Mouse (Mus musculus): ENCODE measurements at regions not wholly inside any gene's neighbourhood (a gene's known extent, or its start where the extent isn't known, plus 50 kb on each side); places are given as distances from the start of the nearest gene placed in this dataset.

DNA sequence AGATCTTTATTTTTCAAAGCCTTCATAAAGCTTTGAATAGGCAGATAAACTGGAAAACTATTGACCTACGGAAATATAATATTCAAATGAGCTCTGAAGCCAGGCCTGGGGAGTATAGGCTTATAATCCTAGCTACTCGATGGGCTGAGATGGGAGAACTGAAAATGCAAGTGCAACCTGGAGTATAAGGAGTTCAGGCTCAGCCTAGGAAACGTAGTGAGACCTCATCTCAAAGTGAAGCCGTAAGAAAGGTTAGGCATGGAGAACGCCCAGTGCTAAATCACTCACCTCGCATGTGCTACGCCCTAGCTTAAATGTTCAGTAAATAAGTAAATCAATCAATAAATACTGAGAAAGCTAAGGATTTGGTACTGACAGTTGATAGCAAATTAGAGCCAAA is 432.5 kb upstream of the Ubash3b start:
- no peak overlapping the region for H3K9ac ChIP-seq (replicated peaks)
- H3K4me3 ChIP-seq = no peak overlapping the region
- no peak for ATAC-seq (ENCODE audit: low FRiP score, low read depth)
- peaks cover 52% of the 10 kb centered on the region for H3K36me3 ChIP-seq
- peaks cover 60% of the 10 kb centered on the region for H3K4me1 ChIP-seq
- H3K27ac ChIP-seq (replicated peaks) = peak overlapping the region; percentile 65
- H3K4me2 ChIP-seq (replicated peaks) = no peak overlapping the region
- WGBS = 80% methylated on average over 7 of the region's 7 CpGs
- no peaks in the 10 kb centered on the region for H3K9me3 ChIP-seq
- no peaks in the 10 kb centered on the region for H3K27me3 ChIP-seq

DNA sequence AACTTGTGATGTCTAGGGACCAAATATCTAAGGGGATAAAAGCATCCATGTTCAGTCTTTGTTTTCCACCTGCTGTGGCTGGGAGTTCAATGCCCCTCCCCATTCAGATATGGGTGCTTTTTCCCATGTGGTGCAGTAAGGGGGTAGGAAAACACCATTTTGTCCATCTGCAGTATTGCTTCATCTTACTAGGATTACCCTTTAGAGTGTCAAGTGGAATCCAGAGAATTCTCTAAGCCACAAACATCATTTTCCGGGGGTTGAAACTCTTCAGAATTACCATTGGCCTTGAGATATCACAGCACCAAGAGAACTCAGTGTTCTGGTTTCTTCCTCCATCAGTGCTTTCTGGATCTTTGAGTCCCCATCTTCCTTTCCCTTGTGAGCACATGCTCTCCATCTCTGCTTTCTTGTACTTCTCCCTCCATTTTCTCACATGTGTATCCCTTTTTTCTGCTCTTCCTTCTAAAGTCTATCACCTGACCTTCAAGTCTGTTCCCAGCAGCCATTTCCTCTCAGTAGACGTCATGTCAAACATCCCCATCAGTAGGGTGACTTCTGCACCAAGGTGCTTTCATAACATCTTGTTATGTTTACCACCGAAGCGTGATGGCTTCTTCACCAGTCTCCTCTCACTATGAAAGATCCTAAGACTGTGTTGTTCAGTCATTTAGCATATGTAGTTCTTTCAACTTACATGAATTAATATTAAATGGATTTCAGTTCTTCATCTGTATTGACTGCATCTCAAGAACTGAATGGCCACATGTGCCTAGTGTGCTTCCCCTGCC is 431.6 kb upstream of the Ubash3b start:
- peaks cover 54% of the 10 kb centered on the region for H3K36me3 ChIP-seq
- H3K9ac ChIP-seq (replicated peaks) = no peak overlapping the region
- no peaks in the 10 kb centered on the region for H3K27me3 ChIP-seq
- 89% methylated on average over 4 of the region's 4 CpGs for WGBS
- H3K9me3 ChIP-seq = no peaks in the 10 kb centered on the region
- H3K27ac ChIP-seq (replicated peaks) = peak overlapping the region; percentile 65
- no peak for ATAC-seq (ENCODE audit: low FRiP score, low read depth)
- peaks cover 65% of the 10 kb centered on the region for H3K4me1 ChIP-seq
- no peak overlapping the region for H3K4me3 ChIP-seq
- no peak overlapping the region for H3K4me2 ChIP-seq (replicated peaks)

DNA sequence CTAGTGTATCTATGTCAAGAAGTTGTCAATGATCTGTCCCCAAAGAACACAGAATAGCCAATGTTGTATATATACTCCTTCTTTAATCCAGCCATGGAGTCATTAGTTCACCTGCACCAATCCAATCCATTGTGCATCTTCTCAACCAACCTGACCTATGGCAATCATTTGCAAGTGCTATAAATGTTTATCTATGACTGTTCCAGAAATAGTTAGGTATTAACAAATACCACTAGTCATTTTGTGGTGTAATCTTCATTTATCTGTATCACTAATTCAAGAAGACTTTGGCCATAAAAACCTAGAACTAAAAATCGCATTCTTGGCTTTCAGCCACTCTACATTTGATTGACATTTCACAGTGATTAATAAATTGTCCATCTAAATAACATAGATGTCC is 430.6 kb upstream of the Ubash3b start:
- no peaks in the 10 kb centered on the region for H3K27me3 ChIP-seq
- peak overlapping the region; percentile 65; the same call in 1 of the 2 replicates for H3K27ac ChIP-seq (replicated peaks)
- no peak overlapping the region for H3K4me3 ChIP-seq
- peaks cover 62% of the 10 kb centered on the region for H3K36me3 ChIP-seq
- H3K4me2 ChIP-seq (replicated peaks) = no peak overlapping the region
- ATAC-seq (ENCODE audit: low FRiP score, low read depth) = no peak
- H3K9me3 ChIP-seq = no peaks in the 10 kb centered on the region
- WGBS = 98% methylated on average over 1 of the region's 1 CpGs
- H3K4me1 ChIP-seq = peaks cover 70% of the 10 kb centered on the region
- H3K9ac ChIP-seq (replicated peaks) = no peak overlapping the region

- Histone ChIP-seq H3K27ac (replicated peaks) (peak overlapping the region; percentile 58), H3K9me3 (no peaks in the 10 kb centered on the region), H3K27me3 (no peaks in the 10 kb centered on the region), H3K4me3 (no peak overlapping the region), H3K4me1 (peaks cover 68% of the 10 kb centered on the region), H3K36me3 (peaks cover 70% of the 10 kb centered on the region), H3K4me2 (replicated peaks) (no peak overlapping the region), H3K9ac (replicated peaks) (no peak overlapping the region)
- 75% methylated on average over 4 of the region's 4 CpGs for WGBS
- ATAC-seq (ENCODE audit: low FRiP score, low read depth) = no peak
Observed at GRCm38 (mm10) chr9:41590164-41590563, 428.7 kb upstream of the Ubash3b start.

DNA sequence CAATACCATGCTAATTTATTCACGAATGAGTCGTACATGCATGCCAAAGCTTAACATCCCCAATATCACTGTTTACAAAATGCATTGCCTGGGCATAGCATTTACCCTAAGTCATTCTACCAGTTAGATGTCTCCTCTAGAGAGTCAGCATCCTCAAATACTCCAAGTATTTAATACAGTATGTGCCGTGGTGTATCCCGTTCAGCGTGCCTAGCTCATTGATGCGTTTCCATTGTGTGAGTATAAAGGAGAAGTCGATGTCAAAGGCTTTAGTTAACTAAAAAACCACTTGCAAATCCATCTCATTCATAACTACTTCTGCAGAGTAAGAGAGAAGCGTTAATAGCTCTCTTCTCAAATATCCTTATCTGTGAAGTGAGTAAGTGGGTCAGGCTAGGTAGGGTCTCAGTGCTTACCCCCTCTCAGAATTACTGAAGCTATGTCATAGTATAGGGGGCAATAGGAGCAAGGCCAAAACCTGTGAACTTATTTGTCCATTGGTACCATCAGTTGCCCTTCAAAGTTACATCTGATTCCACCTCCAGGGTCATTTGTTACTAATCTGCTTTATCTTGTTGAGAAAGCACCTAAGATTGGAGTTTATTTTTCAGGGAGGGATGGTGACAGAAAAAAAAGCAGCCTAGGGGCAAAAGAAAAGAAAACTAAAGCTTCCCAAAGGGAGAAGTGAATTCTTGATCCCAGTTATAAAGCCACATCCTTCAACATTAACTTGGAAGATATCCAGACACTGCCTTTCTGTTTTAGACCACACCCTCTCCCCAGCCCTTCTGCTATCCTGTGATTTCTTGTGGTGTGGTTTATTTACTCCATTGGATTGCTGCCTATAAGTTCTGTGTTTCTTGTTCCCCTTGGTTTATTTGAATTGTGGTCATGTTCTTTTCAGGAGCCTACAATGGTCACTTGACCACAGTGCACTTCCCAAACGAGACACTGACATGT is 427.2 kb upstream of the Ubash3b start:
- peak overlapping the region; percentile 28 for H3K9ac ChIP-seq (replicated peaks)
- peaks cover 57% of the 10 kb centered on the region for H3K4me1 ChIP-seq
- H3K4me2 ChIP-seq (replicated peaks) = peak overlapping the region; percentile 30
- H3K4me3 ChIP-seq = 0 out of 2 replicates have a peak overlapping the region, but pooled peaks have one; percentile 3
- WGBS = 63% methylated on average over 9 of the region's 9 CpGs
- ATAC-seq (ENCODE audit: low FRiP score, low read depth) = no peak
- H3K36me3 ChIP-seq = peaks cover 70% of the 10 kb centered on the region
- H3K27ac ChIP-seq (replicated peaks) = peak overlapping the region; percentile 58
- H3K27me3 ChIP-seq = no peaks in the 10 kb centered on the region
- H3K9me3 ChIP-seq = no peaks in the 10 kb centered on the region

DNA sequence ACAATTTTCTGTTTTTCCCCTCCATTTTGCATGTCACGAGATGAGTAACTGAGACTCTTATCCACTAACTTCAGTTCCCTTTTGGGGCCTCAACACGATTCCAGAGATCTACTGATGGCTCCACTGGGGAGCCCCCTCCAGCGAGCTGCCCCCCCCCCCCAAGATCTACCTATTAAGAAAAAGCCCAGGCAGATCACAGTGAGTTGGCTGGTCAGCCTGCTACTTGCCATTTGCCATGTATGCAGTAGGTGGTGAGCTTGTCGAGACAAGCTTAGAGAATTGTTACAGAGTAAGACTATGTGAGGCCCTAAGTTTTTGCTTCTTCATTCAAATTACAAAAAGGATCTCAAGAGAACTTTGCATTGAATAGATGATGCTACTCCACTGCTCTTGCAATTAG is 426.3 kb upstream of the Ubash3b start:
- peak overlapping the region; percentile 93 for H3K27ac ChIP-seq (replicated peaks)

GRCm38 (mm10) chr9:41586966-41587570 is 425.6 kb upstream of the Ubash3b start:
- Histone ChIP-seq H3K4me2 (replicated peaks) (peak overlapping the region; percentile 70), H3K27me3 (no peaks in the 10 kb centered on the region), H3K36me3 (peaks cover 55% of the 10 kb centered on the region), H3K9ac (replicated peaks) (peak overlapping the region; percentile 63), H3K27ac (replicated peaks) (peak overlapping the region; percentile 93), H3K4me1 (peaks cover 45% of the 10 kb centered on the region), H3K4me3 (peak overlapping the region; percentile 41), H3K9me3 (no peaks in the 10 kb centered on the region)
- WGBS = 70% methylated on average over 4 of the region's 4 CpGs
- no peak for ATAC-seq (ENCODE audit: low FRiP score, low read depth)

More for the DNA sequence above, 426.3 kb upstream of the Ubash3b start:
- peaks cover 47% of the 10 kb centered on the region for H3K4me1 ChIP-seq
- no peak for ATAC-seq (ENCODE audit: low FRiP score, low read depth)
- H3K36me3 ChIP-seq = peaks cover 62% of the 10 kb centered on the region
- H3K4me3 ChIP-seq = peak overlapping the region; percentile 41; the same call in 1 of the 2 replicates
- WGBS = 49% methylated on average over 4 of the region's 4 CpGs
- no peaks in the 10 kb centered on the region for H3K9me3 ChIP-seq
- peak overlapping the region; percentile 70 for H3K4me2 ChIP-seq (replicated peaks)
- peak overlapping the region; percentile 41 for H3K9ac ChIP-seq (replicated peaks)
- H3K27me3 ChIP-seq = no peaks in the 10 kb centered on the region

GRCm38 (mm10) chr9:41586291-41586690 is 424.8 kb upstream of the Ubash3b start:
- Histone ChIP-seq H3K27me3 (no peaks in the 10 kb centered on the region), H3K4me1 (peaks cover 45% of the 10 kb centered on the region), H3K9ac (replicated peaks) (peak overlapping the region; percentile 63), H3K27ac (replicated peaks) (peak overlapping the region; percentile 93), H3K4me3 (peak overlapping the region; percentile 41), H3K9me3 (no peaks in the 10 kb centered on the region), H3K4me2 (replicated peaks) (peak overlapping the region; percentile 70), H3K36me3 (peaks cover 47% of the 10 kb centered on the region)
- ATAC-seq (ENCODE audit: low FRiP score, low read depth) = no peak
- WGBS = 61% methylated on average over 7 of the region's 7 CpGs

- Histone ChIP-seq H3K4me1 (peaks cover 45% of the 10 kb centered on the region), H3K9ac (replicated peaks) (peak overlapping the region; percentile 63), H3K4me2 (replicated peaks) (peak overlapping the region; percentile 70), H3K27ac (replicated peaks) (peak overlapping the region; percentile 93), H3K4me3 (peak overlapping the region; percentile 41), H3K9me3 (no peaks in the 10 kb centered on the region), H3K36me3 (peaks cover 42% of the 10 kb centered on the region), H3K27me3 (no peaks in the 10 kb centered on the region)
- ATAC-seq (ENCODE audit: low FRiP score, low read depth) = no peak
- WGBS = 22% methylated on average over 5 of the region's 5 CpGs
Observed at GRCm38 (mm10) chr9:41585771-41586170, 424.3 kb upstream of the Ubash3b start.

- no peak for ATAC-seq (ENCODE audit: low FRiP score, low read depth)
- peak overlapping the region; percentile 81 for H3K4me3 ChIP-seq
- H3K4me2 ChIP-seq (replicated peaks) = peak overlapping the region; percentile 65
- 10% methylated on average over 7 of the region's 7 CpGs for WGBS
- peak overlapping the region; percentile 99 for H3K27ac ChIP-seq (replicated peaks)
- H3K9ac ChIP-seq (replicated peaks) = peak overlapping the region; percentile 78
- no peaks in the 10 kb centered on the region for H3K9me3 ChIP-seq
- H3K4me1 ChIP-seq = peaks cover 42% of the 10 kb centered on the region
- peaks cover 34% of the 10 kb centered on the region for H3K36me3 ChIP-seq
- no peaks in the 10 kb centered on the region for H3K27me3 ChIP-seq
Observed at GRCm38 (mm10) chr9:41585012-41585411, 423.5 kb upstream of the Ubash3b start.

DNA sequence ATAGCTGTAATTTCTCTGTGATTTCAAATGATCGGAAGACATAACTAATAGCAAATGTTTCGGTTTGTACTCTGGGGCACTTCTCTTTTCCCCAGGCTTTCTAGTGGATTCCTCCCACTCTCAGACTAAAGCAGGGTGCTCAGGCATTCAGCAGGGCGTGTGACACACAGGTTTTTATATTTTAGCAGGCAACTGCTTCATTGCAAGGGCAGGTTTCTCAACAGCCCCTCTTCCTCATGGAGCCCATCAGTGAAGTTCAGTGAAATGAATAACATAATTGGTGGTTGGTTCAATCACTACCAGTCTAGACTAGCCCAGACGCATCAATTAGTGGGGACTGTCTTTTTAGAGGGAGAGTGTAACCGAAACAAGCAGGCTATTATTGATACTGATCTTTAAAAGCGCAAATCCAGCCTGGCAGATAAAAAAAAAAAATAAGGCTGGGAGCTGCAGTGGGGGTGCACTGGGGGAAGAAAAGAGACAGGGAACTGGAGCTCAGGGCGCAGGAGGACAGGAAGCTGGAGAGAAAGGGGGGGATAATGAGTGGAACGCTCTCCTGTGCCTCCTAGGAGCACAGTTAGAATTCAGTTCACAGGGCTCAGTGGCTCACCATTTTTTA is 422.3 kb upstream of the Ubash3b start:
- peak overlapping the region; percentile 81 for H3K4me3 ChIP-seq
- no peaks in the 10 kb centered on the region for H3K9me3 ChIP-seq
- H3K4me1 ChIP-seq = peaks cover 38% of the 10 kb centered on the region
- H3K36me3 ChIP-seq = peaks cover 22% of the 10 kb centered on the region
- H3K9ac ChIP-seq (replicated peaks) = peak overlapping the region; percentile 98
- WGBS = 12% methylated on average over 8 of the region's 8 CpGs
- peak overlapping the region; percentile 99 for H3K27ac ChIP-seq (replicated peaks)
- peak; percentile 28; the same call in 1 of the 2 replicates for ATAC-seq (ENCODE audit: low FRiP score, low read depth)
- H3K4me2 ChIP-seq (replicated peaks) = peak overlapping the region; percentile 65
- H3K27me3 ChIP-seq = no peaks in the 10 kb centered on the region
